Mouse (Mus musculus): ENCODE results near the gene Rdh12. TPM values are rescaled to one million over a fixed set of nuclear protein-coding genes. Genes with fewer than 3 reads are reported as not detected.
"Not testable (repeated sequence)": the region's sequence is repeated elsewhere in the genome, so short reads cannot be mapped to it uniquely, and the experiment has no call there.

Gene Rdh12
- total RNA-seq (2021), result 1 to 10 TPM; 1.8 to 2.1 TPM
- long read RNA-seq, experiment 1, partial matches to known transcripts, result 0 of 1 reads
- long read RNA-seq, experiment 1, other reads (novel, unspliced or antisense), result 0 of 1 reads
- long read RNA-seq, experiment 2, partial matches to known transcripts, result 2 of 4 reads
- long read RNA-seq, experiment 2, other reads (novel, unspliced or antisense), result 1 of 4 reads

DNA sequence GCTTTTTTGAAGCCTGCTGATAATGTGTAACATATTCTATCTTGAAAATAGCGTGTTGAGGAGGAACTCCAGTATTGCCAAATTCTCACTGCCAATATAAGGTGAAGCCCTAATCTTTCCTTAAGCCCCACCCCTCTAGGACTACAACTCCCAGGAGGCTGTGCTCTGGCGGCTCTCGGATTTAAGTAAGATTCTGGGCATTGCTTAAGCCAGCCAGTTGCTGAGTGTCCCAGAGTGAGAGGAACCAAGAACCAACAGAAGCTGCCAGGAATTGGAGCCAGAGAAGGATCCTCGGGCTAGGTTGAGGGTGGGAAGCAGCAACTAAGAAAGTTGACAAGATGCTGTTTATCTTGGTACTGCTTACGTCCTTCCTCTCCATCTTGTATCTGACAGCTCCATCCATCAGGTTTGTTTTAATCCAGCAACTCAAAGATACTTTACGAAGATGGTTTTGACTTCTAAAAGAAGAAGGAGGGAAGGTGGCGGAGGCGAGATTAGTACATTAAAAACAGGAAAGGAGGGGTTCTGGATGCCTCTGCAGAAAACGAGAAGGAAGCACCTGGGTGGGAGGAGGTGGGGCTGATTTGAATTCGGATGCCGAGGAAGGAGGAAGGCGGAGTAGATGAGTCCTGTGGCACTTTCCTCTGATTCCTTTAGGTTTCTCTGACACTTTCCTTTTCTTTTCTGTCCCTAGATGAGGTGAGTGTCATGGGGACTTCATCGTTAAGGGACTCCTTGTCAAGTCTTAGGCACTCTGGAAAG is at the start of gene Rdh12:
TSS of gene Rdh12 (plus strand) at position 212 of the 762 bp plus-strand sequence.
- DNase-seq (ENCODE audit: extremely low spot score in 1 of 2, low spot score in 2 of 2), result peak; percentile 26 to 27
- Histone ChIP-seq H3K27ac (no peak within 1 kb of the TSS), H3K4me3 (peak within 1 kb of the TSS; percentile 48)
- intact Hi-C loops (cut with DNase I), result no loop called here
- TF ChIP-seq CTCF (IDR thresholded peaks at IDR 0.05), result no peak

DNA sequence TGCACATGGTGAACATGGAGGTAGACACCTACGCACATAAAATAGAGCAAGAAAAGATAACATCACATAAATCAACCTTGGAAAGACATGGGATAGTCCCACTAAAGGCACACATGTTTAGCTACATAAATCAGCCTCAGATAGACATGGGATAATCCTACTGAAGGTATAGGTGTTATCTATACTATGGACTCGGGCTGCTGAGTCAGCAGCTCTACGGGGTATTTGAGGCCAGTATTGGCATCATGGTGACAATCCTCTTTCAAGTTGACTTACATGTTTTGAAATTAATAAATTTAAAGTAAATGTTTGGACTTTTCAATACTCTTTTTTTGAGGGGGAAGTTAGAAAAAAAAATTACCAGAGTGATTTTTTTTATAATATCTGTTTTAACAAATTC is 45.8 kb upstream of the Rdh12 start:
- intact Hi-C loops (cut with DNase I), result no loop called here
- Histone ChIP-seq H3K27ac (no peak overlapping the region), H3K4me3 (no peak overlapping the region)
- no peak for TF ChIP-seq CTCF (IDR thresholded peaks at IDR 0.05)
- DNase-seq (ENCODE audit: extremely low spot score in 1 of 2, low spot score in 2 of 2), result no peak

DNA sequence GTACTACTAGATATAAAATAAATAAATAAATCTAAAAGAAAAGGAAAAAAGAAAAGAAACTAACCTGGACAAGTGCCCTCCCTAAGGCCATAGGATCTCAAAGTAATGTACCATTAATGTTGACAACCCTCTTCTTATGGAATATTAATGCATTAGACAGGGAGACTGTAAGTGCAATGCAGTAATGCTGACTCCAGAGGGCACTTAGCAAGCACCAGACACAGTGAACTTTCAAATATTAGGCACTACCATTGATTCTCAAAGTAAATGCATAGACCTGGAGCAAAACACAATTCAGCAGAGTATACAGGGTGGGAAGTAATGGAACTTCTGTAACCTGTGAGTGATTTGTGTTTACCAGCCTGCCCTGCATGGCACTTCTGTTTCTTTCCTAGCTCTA is 39.5 kb upstream of the Rdh12 start:
- Histone ChIP-seq H3K4me3 (no peak overlapping the region), H3K27ac (no peak overlapping the region)
- no peak; the same call in none of the 2 replicates for TF ChIP-seq CTCF (IDR thresholded peaks at IDR 0.05)
- no peak for DNase-seq (ENCODE audit: extremely low spot score in 1 of 2, low spot score in 2 of 2)
- intact Hi-C loops (cut with DNase I), result no loop called here

DNA sequence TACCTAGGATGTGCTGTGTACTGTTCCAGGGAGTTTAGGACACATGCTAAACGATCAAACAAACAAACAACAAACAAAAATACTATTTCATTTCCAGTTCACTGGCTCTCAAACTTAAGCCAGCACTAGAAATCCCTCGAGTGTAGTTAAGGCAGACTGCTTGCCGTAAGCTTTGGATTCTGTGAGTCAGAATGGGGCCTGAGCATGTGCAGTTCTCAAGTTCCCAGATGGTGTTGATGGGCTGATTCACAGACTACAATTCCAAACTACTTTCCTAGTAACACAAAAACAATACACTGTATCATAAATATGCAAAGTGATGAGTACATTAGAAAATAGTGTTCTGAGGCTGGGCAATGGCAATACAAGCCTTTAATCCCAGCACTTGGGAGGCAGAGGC is 38.3 kb upstream of the Rdh12 start:
- peak in 1 of 2 experiments; percentile 14 for DNase-seq (ENCODE audit: extremely low spot score in 1 of 2, low spot score in 2 of 2)
- TF ChIP-seq CTCF (IDR thresholded peaks at IDR 0.05), result no peak
- Histone ChIP-seq H3K4me3 (no peak overlapping the region; the same call in 1 of the 2 replicates), H3K27ac (no peak overlapping the region)
- intact Hi-C loops (cut with DNase I), result no loop called here

DNA sequence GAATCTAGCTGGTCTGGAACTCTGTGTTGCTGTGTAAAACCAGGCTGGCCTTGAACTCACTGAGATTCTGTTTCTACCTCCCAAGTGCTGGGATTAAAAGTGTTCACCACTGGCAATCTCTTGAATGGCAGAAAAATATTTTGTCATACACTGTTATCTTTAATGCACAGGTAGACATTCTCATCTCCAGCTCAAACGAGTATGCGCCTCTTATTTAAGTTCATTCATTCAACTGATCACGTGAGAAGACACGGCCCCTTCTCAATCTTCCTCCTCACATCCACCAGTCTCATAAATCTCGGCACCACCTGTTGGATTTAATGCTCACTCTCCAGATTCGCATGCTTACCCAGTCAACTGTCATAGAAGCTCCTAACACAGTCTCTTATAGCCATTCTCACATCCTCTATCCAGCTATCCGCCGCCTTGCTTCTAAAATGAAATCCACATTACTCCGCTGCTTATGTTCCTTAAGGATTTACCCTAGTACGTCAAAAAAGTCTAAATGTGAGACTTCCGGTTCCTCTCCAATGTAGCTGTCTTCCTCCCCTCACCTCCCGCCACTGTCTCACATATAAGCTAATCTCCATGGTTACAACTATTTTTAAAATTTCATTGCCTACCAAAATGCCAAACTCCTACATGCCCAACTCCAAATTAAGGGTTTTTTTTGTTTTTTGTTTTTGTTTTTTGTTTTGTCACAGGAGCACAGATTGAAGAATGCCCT is 37.3 kb upstream of the Rdh12 start:
- no peak for DNase-seq (ENCODE audit: extremely low spot score in 1 of 2, low spot score in 2 of 2)
- intact Hi-C loops (cut with DNase I), result no loop called here
- TF ChIP-seq CTCF (IDR thresholded peaks at IDR 0.05), result no peak

DNA sequence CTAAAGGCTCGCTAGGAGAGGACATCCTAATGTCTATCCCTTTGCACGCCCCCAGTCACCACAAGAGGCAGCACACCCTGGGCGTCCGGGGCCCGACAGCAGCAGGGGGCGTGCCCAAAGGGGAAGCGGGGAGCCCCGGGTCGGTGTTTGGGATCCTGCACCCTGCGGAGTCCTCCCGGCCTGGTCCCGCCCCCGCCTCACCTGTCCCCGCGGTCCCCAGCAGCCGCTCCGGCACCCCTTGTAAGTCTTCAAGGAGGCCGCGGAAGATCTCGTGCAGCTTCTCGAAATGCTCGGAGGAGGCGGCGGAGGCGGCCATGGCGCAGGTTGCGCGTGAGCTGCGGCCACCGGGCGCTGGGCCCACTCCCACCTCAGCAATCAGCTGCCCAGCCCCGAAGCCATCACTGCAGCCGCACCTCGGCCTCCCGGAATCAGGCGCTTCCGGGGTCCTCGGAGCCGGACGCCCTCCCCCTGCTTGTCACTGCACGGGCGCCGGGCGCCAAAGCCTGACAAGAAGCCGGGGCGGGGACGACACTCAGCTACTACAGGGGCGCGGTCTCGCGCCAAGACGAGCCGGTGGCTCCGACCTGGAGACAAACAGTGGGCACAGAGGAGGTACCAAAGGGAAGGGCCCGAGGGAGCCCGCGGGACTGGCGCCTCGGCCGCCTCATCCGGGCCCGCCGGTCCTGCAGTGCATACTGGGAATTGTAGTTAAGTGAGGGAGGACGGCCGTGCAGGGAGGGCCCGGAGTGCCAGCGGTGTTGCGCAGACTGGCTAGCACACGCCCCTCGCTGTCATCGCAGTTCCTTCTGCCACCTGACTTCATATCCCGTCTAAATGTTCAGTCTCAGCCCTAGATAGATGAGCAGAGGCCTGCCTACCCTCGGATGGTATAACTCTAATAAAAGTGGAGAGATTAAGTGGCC is 36.4 kb upstream of the Rdh12 start, which contains the start of gene Vti1b:
TSS of gene Vti1b (minus strand) at position 649 of the 923 bp plus-strand sequence.
- peak; percentile 90 for DNase-seq (ENCODE audit: extremely low spot score in 1 of 2, low spot score in 2 of 2)
- Histone ChIP-seq H3K27ac (peak within 1 kb of the TSS; percentile 100), H3K4me3 (peak within 1 kb of the TSS; percentile 75)
- intact Hi-C loops (cut with DNase I), result loop anchor here (2.0 kb wide), 1 partner anchor 19 kb away; no protein-coding TSS in a partner anchor
- peak; percentile 65 for TF ChIP-seq CTCF (IDR thresholded peaks at IDR 0.05)

More for the DNA sequence above, 37.3 kb upstream of the Rdh12 start:
- Histone ChIP-seq H3K4me3 (peak overlapping the region; percentile 75), H3K27ac (peak overlapping the region; percentile 100)

DNA sequence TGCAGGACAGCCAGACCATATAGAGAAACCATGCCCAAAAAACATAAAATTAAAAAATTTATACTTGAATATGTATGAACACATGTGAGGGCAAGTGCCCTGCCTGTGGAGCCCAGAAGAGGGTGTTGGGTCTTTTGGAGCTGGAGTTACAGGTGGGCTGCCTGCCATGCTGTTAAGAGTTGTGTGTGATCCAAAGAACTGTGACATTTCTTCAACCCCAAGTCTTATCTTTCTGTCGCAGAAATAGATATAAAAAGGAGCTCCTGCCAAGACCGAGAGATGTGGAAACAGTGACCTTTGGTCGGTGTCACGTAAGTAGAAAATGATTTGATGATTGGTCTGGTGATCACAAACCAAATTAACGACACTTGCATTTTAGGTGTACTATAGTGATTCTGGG is 35.0 kb upstream of the Rdh12 start:
- intact Hi-C loops (cut with DNase I), result loop anchor here (2.0 kb wide), 1 partner anchor 17 kb away; no protein-coding TSS in a partner anchor

DNA sequence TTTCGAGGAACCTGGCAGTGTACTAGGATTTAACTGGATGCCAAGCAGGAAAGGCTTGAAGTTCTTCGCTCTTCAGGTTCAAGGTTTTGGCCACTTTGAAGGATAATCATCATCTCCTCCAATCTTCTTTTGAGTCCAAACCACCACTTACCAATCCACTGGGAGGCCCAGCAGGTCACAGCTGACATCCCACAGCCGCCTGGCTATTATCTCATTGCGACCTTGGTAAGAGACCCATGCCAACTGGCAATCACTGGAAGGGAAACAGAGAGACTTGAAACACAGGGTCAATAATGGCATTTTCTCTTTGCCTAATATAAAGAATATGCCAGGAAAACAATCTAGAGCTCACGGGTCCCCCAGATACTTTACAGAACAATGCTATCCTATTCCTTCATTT is 32.7 kb upstream of the Rdh12 start:
- TF ChIP-seq CTCF (IDR thresholded peaks at IDR 0.05), result no peak
- no peak overlapping the region for H3K4me3 ChIP-seq
- H3K27ac ChIP-seq, result no peak overlapping the region
- intact Hi-C loops (cut with DNase I), result no loop called here
- no peak for DNase-seq (ENCODE audit: extremely low spot score in 1 of 2, low spot score in 2 of 2)

More for the DNA sequence above, 35.0 kb upstream of the Rdh12 start:
- no peak for DNase-seq (ENCODE audit: extremely low spot score in 1 of 2, low spot score in 2 of 2)
- no peak; the same call in 1 of the 2 replicates for TF ChIP-seq CTCF (IDR thresholded peaks at IDR 0.05)
- Histone ChIP-seq H3K4me3 (no peak overlapping the region), H3K27ac (no peak overlapping the region)

DNA sequence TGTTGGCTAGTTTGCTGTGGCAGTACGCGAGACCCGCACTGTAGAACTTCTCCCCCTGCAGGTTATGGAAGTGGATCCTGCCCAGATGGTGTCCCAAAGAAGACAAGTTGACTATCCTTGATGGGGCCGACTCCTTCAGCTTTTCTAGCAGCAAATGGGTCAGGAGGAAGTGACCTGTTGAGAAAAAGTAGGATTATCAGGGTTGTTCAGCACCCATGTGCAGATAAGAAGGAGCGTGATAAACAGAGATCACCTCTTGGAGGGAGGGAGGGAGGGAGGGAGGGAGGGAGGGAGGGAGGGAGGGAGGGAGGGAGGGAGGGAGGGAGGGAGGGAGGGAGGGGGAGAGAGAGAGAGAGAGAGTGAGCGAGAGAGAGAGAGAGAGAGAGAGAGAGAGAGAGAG is 23.6 kb upstream of the Rdh12 start:
- DNase-seq (ENCODE audit: extremely low spot score in 1 of 2, low spot score in 2 of 2); H3K27ac ChIP-seq; H3K4me3 ChIP-seq; intact Hi-C loops (cut with DNase I): not testable (repeated sequence)

DNA sequence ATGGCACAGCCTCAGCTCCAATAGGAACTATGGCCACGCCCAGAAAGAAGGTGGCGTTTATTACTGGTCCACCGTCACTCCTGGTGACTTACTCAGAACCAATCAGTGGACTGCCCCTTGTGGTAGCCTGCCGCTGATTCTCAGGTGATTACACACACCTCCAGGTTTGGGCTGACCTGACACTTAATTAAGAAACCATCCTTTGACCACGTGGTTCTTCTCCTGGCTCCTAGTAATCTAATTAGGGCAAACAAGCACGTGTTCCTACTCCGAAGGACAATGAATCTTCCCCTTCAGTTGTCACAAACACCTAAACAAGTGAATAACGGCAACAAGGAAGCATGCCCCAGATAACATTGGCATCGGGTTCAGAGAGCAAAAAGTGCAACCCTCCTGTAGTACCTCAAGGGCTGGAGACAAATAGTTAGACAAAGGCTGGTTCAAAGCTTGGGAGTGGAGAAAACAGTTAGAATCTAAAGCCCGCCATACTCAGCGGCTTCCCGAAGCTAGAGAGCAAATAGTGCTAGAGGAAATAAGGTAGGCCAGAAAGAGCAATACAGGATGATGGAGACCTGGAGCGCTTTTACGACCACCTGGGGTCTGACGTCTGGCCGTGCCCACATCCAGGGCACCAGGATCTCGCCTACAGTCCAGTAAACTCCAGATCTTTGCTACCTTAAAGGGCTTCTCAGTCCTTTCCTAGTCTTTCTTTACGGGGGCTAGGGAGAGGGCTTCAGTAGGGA is 17.6 kb upstream of the Rdh12 start:
- intact Hi-C loops (cut with DNase I), result loop anchor here (2.0 kb wide), 1 partner anchor 18 kb away; the partner anchor contains the start of gene Vti1b
- peak; percentile 15 for TF ChIP-seq CTCF (IDR thresholded peaks at IDR 0.05)
- DNase-seq (ENCODE audit: extremely low spot score in 1 of 2, low spot score in 2 of 2), result peak; percentile 46 to 63
- Histone ChIP-seq H3K27ac (peak overlapping the region; percentile 7; the same call in 1 of the 2 replicates), H3K4me3 (peak overlapping the region; percentile 62)

Data from left cerebral cortex, adult 2 months (tissue).